Mouse (Mus musculus) cortical plate, adult 2 months (tissue): ENCODE data around the gene Tcap.

Experiments used
- CTCF ChIP-seq: fragments of 200-500 bp; IDR thresholded peaks from 2 replicates; pipeline ENCODE4 v1.5.1; 2011; ENCODE audit warnings: mild to moderate bottlenecking, control low read depth, low read length; ENCODE audit not compliant: insufficient read depth; ENCODE audit errors: extremely low read depth
- POLR2A ChIP-seq: fragments of 200-500 bp; IDR thresholded peaks from 2 replicates; pipeline ENCODE4 v1.6.1; 2011; ENCODE audit warnings: mild to moderate bottlenecking, low read length, control low read depth; ENCODE audit not compliant: insufficient read depth; ENCODE audit errors: extremely low read depth

- no peak for TF ChIP-seq POLR2A
- TF ChIP-seq CTCF = no peak
Observed at GRCm38 (mm10) chr11:98357396-98358160, 26.0 kb upstream of the Tcap start.
